Mouse (Mus musculus): ENCODE data around the gene Nbas.
A peak's percentile ranks its signal among the peaks of the same experiment; 100 is the strongest.

Gene Nbas

GRCm38 (mm10) chr12:13268826-13269449 lies at the start of gene Nbas:
Nbas (plus strand) TSS chr12:13269133.
- DNase-seq (ENCODE audit: low spot score in 2 of 2) = peak; percentile 92

- no peak for DNase-seq (ENCODE audit: low spot score in 2 of 2)
Observed at GRCm38 (mm10) chr12:13242453-13242852, 26.5 kb upstream of the Nbas start.

- peak; percentile 89 for DNase-seq (ENCODE audit: low spot score in 2 of 2)
Observed at GRCm38 (mm10) chr12:13248691-13249572, 20.0 kb upstream of the Nbas start, which contains the start of gene Ddx1. Ddx1 (minus strand) TSS chr12:13249213.

GRCm38 (mm10) chr12:13249573-13249919 lies 19.4 kb upstream of the Nbas start:
- DNase-seq (ENCODE audit: low spot score in 2 of 2) = no peak

- no peak for DNase-seq (ENCODE audit: low spot score in 2 of 2)
Observed at GRCm38 (mm10) chr12:13255068-13255467, 13.9 kb upstream of the Nbas start.

- DNase-seq (ENCODE audit: low spot score in 2 of 2) = no peak
Observed at GRCm38 (mm10) chr12:13255701-13256100, 13.2 kb upstream of the Nbas start.

- DNase-seq (ENCODE audit: low spot score in 2 of 2) = no peak
Observed at GRCm38 (mm10) chr12:13268412-13268811, 521 bp upstream of the Nbas start.

DNA sequence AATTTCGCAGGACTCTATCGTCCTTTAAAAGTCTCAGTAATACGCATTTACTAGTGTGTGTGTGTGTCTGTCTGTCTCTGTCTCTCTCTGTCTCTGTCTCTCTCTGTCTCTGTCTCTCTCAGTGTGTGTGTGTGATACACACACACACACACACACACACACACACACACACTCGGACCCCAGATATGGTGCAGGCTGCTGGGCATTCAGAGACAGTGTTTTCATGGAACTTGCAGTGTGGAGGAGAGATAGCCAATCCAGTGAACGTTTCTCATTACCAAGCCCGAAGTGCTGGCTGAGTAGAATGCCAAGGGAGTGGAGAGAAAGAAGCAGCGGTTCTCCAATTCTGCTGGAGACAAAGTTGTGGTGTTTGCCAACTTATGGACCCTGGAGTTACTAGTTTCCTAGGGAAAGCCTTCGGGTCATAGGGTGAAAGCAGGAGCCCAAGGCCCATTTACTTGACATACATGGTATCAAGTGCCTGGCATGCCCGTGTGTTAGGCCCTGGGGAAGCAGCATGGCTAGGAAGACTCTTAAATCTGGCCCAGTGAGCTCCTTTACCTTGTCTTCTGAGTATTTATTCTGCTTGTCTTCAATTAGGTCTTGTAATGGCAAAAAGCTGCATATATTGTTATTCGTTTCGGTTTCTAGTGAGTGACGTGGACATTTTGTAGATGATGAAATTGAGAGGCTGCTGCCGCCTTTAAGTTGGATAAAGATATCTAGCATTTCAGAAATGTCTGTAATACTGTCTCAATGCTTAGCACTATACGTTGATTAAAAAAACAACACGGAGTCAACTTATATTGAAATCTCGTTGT lies 847 bp downstream of the Nbas start:
- no peak for DNase-seq (ENCODE audit: low spot score in 2 of 2)

- DNase-seq (ENCODE audit: low spot score in 2 of 2) = no peak
Observed at GRCm38 (mm10) chr12:13291453-13291852, 22.5 kb downstream of the Nbas start.

DNA sequence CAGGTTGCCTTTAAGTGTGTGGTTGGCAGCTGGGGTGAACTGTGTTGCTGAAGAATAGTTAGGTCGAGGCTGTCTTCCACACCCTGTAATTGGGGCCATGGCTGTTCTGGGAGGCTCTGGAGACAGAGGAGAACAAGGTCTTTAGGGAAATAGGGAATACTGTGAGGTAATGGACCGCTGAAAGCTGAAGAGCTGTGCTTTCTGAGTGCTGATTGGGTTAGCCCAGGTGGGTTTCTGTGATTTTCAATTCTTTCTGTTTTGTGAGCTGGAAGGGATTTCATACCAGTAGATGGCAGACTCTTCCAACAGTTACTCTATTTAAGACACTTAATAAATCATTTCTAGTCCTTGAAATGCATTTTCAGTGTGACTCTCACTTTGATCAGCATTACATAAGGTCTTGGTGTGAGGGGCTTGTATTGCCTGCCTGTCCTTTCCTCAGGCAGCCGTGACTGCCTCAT lies 24.5 kb downstream of the Nbas start:
- no peak for DNase-seq (ENCODE audit: low spot score in 2 of 2)

DNA sequence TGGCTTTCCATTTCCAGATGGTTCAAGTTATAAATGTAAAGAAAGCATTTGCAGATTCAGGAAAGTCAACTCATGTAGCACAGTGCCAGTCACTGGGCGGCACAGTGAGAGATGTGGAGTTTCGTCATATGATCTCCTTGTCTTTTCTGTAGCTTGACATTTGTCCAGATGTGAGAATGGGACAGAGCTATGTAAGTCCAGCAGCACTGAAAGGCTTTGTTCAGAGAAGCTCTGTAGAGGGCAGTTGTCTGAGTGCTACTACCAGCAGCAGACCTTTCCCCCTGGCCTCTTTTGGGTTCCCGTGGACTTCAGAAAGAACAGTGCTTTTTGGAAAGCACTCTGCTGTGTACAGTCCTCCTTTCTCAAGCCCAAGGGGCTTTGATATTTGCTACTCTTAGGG lies 34.1 kb downstream of the Nbas start:
- peak in 1 of 2 experiments; percentile 13 for DNase-seq (ENCODE audit: low spot score in 2 of 2)

DNA sequence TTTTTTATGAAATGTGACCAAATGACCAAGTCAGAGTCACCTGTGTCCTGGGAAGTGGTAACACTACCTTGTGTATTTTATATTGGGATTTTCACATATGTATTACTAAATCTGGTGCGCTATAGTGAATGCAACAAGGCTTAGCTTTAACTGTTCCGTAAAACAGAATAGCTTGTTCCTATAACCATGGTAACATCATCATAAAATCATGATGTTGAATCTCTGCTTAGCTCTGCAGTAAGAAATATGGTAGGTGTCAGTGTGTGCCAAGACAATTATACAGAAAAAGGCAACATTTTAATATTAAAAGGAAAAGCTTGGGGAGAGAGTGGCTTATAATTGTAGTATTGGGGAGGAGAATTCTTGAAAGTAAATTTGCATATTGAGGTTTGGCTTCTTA lies 45.0 kb downstream of the Nbas start:
- no peak for DNase-seq (ENCODE audit: low spot score in 2 of 2)

DNA sequence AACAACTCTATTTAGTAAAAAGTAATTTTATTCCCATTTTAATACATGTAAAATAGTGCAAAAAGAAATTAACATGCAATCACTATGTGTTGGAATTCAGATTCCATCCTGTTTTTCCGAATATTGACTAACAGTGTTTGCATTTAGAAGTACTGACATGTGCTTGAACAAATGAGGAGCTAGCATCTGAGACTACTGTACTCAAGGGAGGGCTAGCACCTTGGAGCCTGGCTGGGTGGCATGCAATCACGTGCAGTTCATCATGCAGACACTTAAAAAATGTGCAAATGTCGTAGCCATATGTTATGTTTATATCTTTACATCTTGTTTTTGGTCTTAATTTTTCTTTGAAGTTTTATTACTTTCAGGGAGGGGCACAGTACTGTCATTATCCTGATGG lies 45.5 kb downstream of the Nbas start:
- DNase-seq (ENCODE audit: low spot score in 2 of 2) = no peak

DNA sequence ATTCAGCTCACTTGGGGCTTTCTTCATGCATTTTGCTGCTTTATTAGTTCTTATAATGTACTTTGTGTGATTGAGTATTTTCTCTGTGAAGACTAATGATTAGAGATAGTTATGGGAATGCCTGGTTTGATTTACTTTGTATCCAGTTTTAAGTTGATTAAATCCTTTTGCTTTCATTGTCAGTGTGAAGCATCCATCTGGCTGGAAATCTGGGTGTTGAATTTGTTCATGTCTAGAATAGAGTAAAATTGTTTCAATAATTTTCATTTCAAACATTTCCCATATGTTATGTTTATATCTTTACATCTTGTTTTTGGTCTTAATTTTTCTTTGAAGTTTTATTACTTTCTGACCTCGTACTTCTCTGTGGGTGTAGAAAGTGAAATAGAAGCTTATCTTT lies 46.1 kb downstream of the Nbas start:
- no peak for DNase-seq (ENCODE audit: low spot score in 2 of 2)

- DNase-seq (ENCODE audit: low spot score in 2 of 2) = no peak
Observed at GRCm38 (mm10) chr12:13342535-13342934, 73.6 kb downstream of the Nbas start.

- no peak for DNase-seq (ENCODE audit: low spot score in 2 of 2)
Observed at GRCm38 (mm10) chr12:13356201-13356600, 87.3 kb downstream of the Nbas start.

GRCm38 (mm10) chr12:13356769-13357168 lies 87.8 kb downstream of the Nbas start:
- no peak for DNase-seq (ENCODE audit: low spot score in 2 of 2)

GRCm38 (mm10) chr12:13357229-13357628 lies 88.3 kb downstream of the Nbas start:
- no peak for DNase-seq (ENCODE audit: low spot score in 2 of 2)

- DNase-seq (ENCODE audit: low spot score in 2 of 2) = no peak
Observed at GRCm38 (mm10) chr12:13358849-13359248, 89.9 kb downstream of the Nbas start.

- no peak for DNase-seq (ENCODE audit: low spot score in 2 of 2)
Observed at GRCm38 (mm10) chr12:13360183-13360811, 91.4 kb downstream of the Nbas start.

DNA sequence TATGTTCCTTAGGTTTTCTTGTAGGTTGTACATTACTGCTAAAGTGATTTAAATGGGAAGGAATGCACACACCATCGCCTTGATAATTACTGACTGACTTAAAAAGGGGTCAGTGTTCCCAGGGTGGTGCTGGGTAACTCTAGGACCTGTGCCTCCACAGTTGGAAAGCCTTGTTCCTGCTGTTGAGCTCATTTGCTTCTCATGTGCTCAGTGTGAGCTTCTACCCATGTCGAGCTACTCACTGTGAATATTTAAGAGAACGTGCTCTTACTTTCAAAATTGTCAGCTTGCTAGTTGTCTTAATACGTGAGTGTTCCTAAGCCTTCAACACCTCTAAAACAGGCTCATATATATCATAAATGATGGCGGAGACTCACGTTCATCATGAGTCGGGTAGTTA lies 112.6 kb downstream of the Nbas start:
- no peak for DNase-seq (ENCODE audit: low spot score in 2 of 2)

DNA sequence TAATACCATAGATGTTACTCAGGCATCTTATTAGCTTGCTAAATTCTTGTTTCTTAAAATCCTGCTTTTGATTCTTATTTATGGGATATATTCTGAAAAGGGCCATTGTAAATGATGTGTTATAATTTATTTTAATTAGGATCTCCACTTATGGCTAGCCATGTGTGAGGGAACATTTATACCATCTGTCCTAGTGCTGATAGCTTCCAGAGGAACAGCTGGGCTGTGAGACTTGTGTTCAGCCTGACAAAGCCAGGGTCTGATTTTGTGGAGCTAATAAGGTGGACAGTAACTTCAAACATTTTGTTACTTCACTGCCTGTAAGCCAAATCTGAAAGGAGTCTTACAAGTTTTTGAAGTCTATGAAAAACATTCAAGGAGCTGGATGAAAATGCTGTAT lies 113.1 kb downstream of the Nbas start:
- no peak for DNase-seq (ENCODE audit: low spot score in 2 of 2)

All from right cerebral cortex, postnatal 10 days (tissue).